In genomic region chr9:53247953-53248397, GRCm38 (mm10) we compare ENCODE assay signal across 8 mouse cellular contexts. TPM values are rescaled to one million over a fixed set of nuclear protein-coding genes. Genes with fewer than 3 reads are reported as not detected.
DNase-seq lines count a peak whose midpoint lies in the region; ATAC-seq lines count a peak whose summit lies in the region.

Gene Ddx10, minus strand, starts transcription at chr9:53248053.

- H3K4me2 ChIP-seq in heart, embryonic 14.5 days (ENCODE audit: low read length) = peak within 1 kb of the TSS; percentile 75
- H3K4me2 ChIP-seq in liver, embryonic 13.5 days = peak within 1 kb of the TSS; percentile 93
- H3K4me2 ChIP-seq in stomach, embryonic 16.5 days (ENCODE audit: low read depth, low read length) = peak within 1 kb of the TSS; percentile 89

- peak within 1 kb of the TSS; percentile 85 for H3K9ac ChIP-seq in heart, embryonic 14.5 days (ENCODE audit: low read length)
- peak within 1 kb of the TSS; percentile 78 for H3K9ac ChIP-seq in liver, embryonic 13.5 days
- H3K9ac ChIP-seq in stomach, embryonic 16.5 days (ENCODE audit: low read length) = peak within 1 kb of the TSS; percentile 83

- no peak within 1 kb of the TSS for H3K27ac ChIP-seq in heart, embryonic 14.5 days (replicated peaks in 1 of 2; ENCODE audit: control insufficient read depth in 1 of 2, insufficient read depth in 1 of 2, low read depth in 2 of 2, low read length in 2 of 2)
- H3K27ac ChIP-seq in liver, embryonic 13.5 days = no peak within 1 kb of the TSS
- peak within 1 kb of the TSS; percentile 22; the same call in 1 of the 2 replicates for H3K27ac ChIP-seq in stomach, embryonic 16.5 days (ENCODE audit: low read length)

- ATAC-seq in CD4-positive, CD25-positive, alpha-beta regulatory T cell, adult 4 months = peak; percentile 99
- peak; percentile 99 for ATAC-seq in heart, embryonic 14.5 days (ENCODE audit: insufficient number of reproducible peaks, insufficient read depth, low FRiP score, low read depth)
- peak; percentile 100 for ATAC-seq in liver, embryonic 13.5 days (ENCODE audit: low read depth)
- ATAC-seq in stomach, embryonic 16.5 days (ENCODE audit: insufficient read depth, low FRiP score) = peak; percentile 100

- WGBS in heart, embryonic 14.5 days = under 1% methylated on average over 35 of the region's 35 CpGs
- under 1% methylated on average over 35 of the region's 35 CpGs for WGBS in liver, embryonic 13.5 days (ENCODE audit: insufficient replicate concordance)
- WGBS in stomach, embryonic 16.5 days = under 1% methylated on average over 35 of the region's 35 CpGs

- no peaks in the 10 kb centered on the region for H3K9me3 ChIP-seq in heart, embryonic 14.5 days (ENCODE audit: control insufficient read depth, low read length)
- H3K9me3 ChIP-seq in liver, embryonic 13.5 days (replicated peaks) = no peaks in the 10 kb centered on the region
- H3K9me3 ChIP-seq in stomach, embryonic 16.5 days (replicated peaks; ENCODE audit: control insufficient read depth, low read length) = no peaks in the 10 kb centered on the region

- H3K4me1 ChIP-seq in heart, embryonic 14.5 days (ENCODE audit: control insufficient read depth in 2 of 2, insufficient read depth in 2 of 2, low read length in 2 of 2) = peaks cover 2 to 10% of the 10 kb centered on the region in 2 experiments
- peaks cover 21% of the 10 kb centered on the region for H3K4me1 ChIP-seq in liver, embryonic 13.5 days (replicated peaks)
- H3K4me1 ChIP-seq in stomach, embryonic 16.5 days (ENCODE audit: control insufficient read depth, insufficient read depth, low read length) = peaks cover 5% of the 10 kb centered on the region

- H3K4me3 ChIP-seq in heart, embryonic 14.5 days (ENCODE audit: control insufficient read depth in 1 of 2, insufficient read depth in 1 of 2, low read depth in 1 of 2, low read length in 2 of 2) = peak within 1 kb of the TSS; percentile 74
- peak within 1 kb of the TSS; percentile 85 for H3K4me3 ChIP-seq in liver, embryonic 13.5 days (replicated peaks)
- peak within 1 kb of the TSS; percentile 86 for H3K4me3 ChIP-seq in stomach, embryonic 16.5 days (replicated peaks; ENCODE audit: low read length)

- DNase-seq in c-Kit-negative CD71-positive TER-119-positive erythroid progenitor cells, embryonic 14.5 days (ENCODE audit: low read depth, low spot score) = peak; percentile 93
- DNase-seq in fibroblast of lung, adult 2 months (ENCODE audit: low read depth) = peak; percentile 96
- DNase-seq in kidney, postnatal 14 days = peak; percentile 98
- DNase-seq in liver, embryonic 13.5 days = peak; percentile 96
- peak; percentile 92 for DNase-seq in neural tube, embryonic 10.5 days (ENCODE audit: extremely low spot score, low spot score)

- no peaks in the 10 kb centered on the region for H3K36me3 ChIP-seq in heart, embryonic 14.5 days (ENCODE audit: control insufficient read depth, insufficient read depth, low read length)
- H3K36me3 ChIP-seq in liver, embryonic 13.5 days = no peaks in the 10 kb centered on the region; the same call in 1 of the 2 replicates
- H3K36me3 ChIP-seq in stomach, embryonic 16.5 days (ENCODE audit: control insufficient read depth, insufficient read depth, low read length) = no peaks in the 10 kb centered on the region

- no peaks in the 10 kb centered on the region for H3K27me3 ChIP-seq in heart, embryonic 14.5 days (ENCODE audit: control insufficient read depth, insufficient read depth, low read length)
- no peaks in the 10 kb centered on the region for H3K27me3 ChIP-seq in liver, embryonic 13.5 days
- no peaks in the 10 kb centered on the region for H3K27me3 ChIP-seq in stomach, embryonic 16.5 days (ENCODE audit: control insufficient read depth, insufficient read depth, low read length)

RNA-seq across cellular contexts. Expression of gene Ddx10, which starts in this region (rescaled TPM):
- polyA plus RNA-seq in CD4-positive, CD25-positive, alpha-beta regulatory T cell, adult 4 months (2017; shearing (Covaris generic)) = 10 to 100 TPM; 50.5 to 59.5 TPM
- polyA plus RNA-seq in heart, embryonic 14.5 days (2014; fragmentation: Nextera tagmentation; extraction: Ambion mirVana) = 17.3 and 17.6 TPM in 2 replicates
- polyA plus RNA-seq in liver, embryonic 13.5 days (2015; fragmentation: Nextera tagmentation; extraction: Ambion mirVana) = 18.7 and 22.7 TPM in 2 replicates
- 24.1 and 25.2 TPM in 2 replicates for polyA plus RNA-seq in stomach, embryonic 16.5 days (2015; fragmentation: Nextera tagmentation; extraction: Ambion mirVana)
